Mouse (Mus musculus) limb, embryonic 14.5 days (tissue): ENCODE data around the gene Fam83c. TPM values are rescaled to one million over a fixed set of nuclear protein-coding genes. Genes with fewer than 3 reads are reported as not detected.

Experiments
- ATAC-seq: fragments of 200-750 bp; cut with Nextera tagmentation; 2 replicates; pipeline ENCODE4 v1.8.0; 2017; ENCODE audit warnings: low read depth, moderate number of reproducible peaks, moderate TSS enrichment; ENCODE audit not compliant: low FRiP score
- DNase-seq: peaks from one replicate; pipeline ENCODE4 v3.0.0-alpha.2; 2015; ENCODE audit warnings: low spot score
- H3K27ac ChIP-seq: fragments of 300-500 bp; sonication (generic); replicated peaks from 2 replicates; pipeline ENCODE4 v1.5.1; 2014; ENCODE audit warnings: low read depth, mild to moderate bottlenecking, low read length, moderate library complexity, mixed read lengths
- H3K27me3 ChIP-seq: fragments of 300-500 bp; sonication (generic); 2 replicates; pipeline ENCODE4 v1.6.1; 2014; ENCODE audit warnings: low read length, mixed read lengths; ENCODE audit not compliant: control insufficient read depth, insufficient read depth
- H3K36me3 ChIP-seq: fragments of 300-500 bp; sonication (generic); 2 replicates; pipeline ENCODE4 v1.6.1; 2014; ENCODE audit warnings: mild to moderate bottlenecking, low read length, moderate library complexity, mixed read lengths; ENCODE audit not compliant: control insufficient read depth, insufficient read depth
- H3K4me1 ChIP-seq: fragments of 300-500 bp; sonication (generic); 2 replicates; pipeline ENCODE4 v1.6.1; 2014; ENCODE audit warnings: antibody characterized with exemption, low read length, mixed read lengths; ENCODE audit not compliant: control insufficient read depth, insufficient read depth
- H3K4me2 ChIP-seq: fragments of 300-500 bp; sonication (generic); replicated peaks from 2 replicates; pipeline ENCODE4 v1.6.1; 2014; ENCODE audit warnings: low read depth, mild to moderate bottlenecking, low read length, moderate library complexity; ENCODE audit not compliant: severe bottlenecking
- H3K4me3 ChIP-seq: fragments of 300-500 bp; sonication (generic); replicated peaks from 2 replicates; pipeline ENCODE4 v1.5.1; 2014; ENCODE audit warnings: low read length
- H3K9ac ChIP-seq: fragments of 300-500 bp; sonication (generic); 2 replicates; pipeline ENCODE4 v1.6.1; 2014; ENCODE audit warnings: mild to moderate bottlenecking, low read depth, low read length, moderate library complexity; ENCODE audit not compliant: severe bottlenecking
- H3K9me3 ChIP-seq: fragments of 300-500 bp; sonication (generic); 2 replicates; pipeline ENCODE4 v1.6.1; 2016; ENCODE audit warnings: low read length; ENCODE audit not compliant: control insufficient read depth
- POLR2A ChIP-seq: fragments of 200-500 bp; IDR thresholded peaks from 2 replicates; pipeline ENCODE4 v1.8.0; 2012; ENCODE audit warnings: inconsistent platforms, mild to moderate bottlenecking, moderate library complexity, borderline replicate concordance; ENCODE audit not compliant: insufficient read depth, insufficient read length; ENCODE audit errors: extremely low read depth
- WGBS: fragments of 180-500 bp; shearing (Covaris S2); extraction: QIAGEN DNeasy Blood & Tissue Kit; methylation state at CpG from one replicate; pipeline ENCODE4 v1.1.7; 2014; 5-methylcytosine and 5-hydroxymethylcytosine counted together
- polyA plus RNA-seq, 2 experiments: library from polyadenylated mRNA; depleted of rRNA in 1 of 2; stranded (reverse) in 1 of 2; unstranded in 1 of 2; fragments of >200 nt; fragmentation: Nextera tagmentation in 1 of 2; extraction: Ambion mirVana in 1 of 2; gene quantifications; 2 replicates each; pipeline versions ENCODE4 v1.2.1 to v1.2.3; 2012 to 2014

The Fam83c gene
- polyA plus RNA-seq, 2 experiments = 2.0 to 2.1 TPM

GRCm38 (mm10) chr2:155861581-155861980 lies 26.9 kb upstream of the Fam83c start:
- no peak for ATAC-seq

GRCm38 (mm10) chr2:155860102-155860501 lies 25.4 kb upstream of the Fam83c start:
- 83% methylated on average over 7 of the region's 7 CpGs for WGBS
- Histone ChIP-seq H3K36me3 (peaks cover 14% of the 10 kb centered on the region), H3K4me3 (no peak overlapping the region), H3K4me1 (peaks cover 18% of the 10 kb centered on the region), H3K9ac (no peak overlapping the region), H3K27ac (no peak overlapping the region), H3K27me3 (no peaks in the 10 kb centered on the region), H3K4me2 (no peak overlapping the region), H3K9me3 (no peaks in the 10 kb centered on the region)
- ATAC-seq (no peak), DNase-seq (no peak)
- TF ChIP-seq POLR2A = no peak

More at GRCm38 (mm10) chr2:155861581-155861980, 26.9 kb upstream of the Fam83c start:
- H3K9me3 ChIP-seq = no peaks in the 10 kb centered on the region
- no peak overlapping the region for H3K9ac ChIP-seq
- no peaks in the 10 kb centered on the region for H3K27me3 ChIP-seq
- no peak for DNase-seq
- H3K4me2 ChIP-seq = no peak overlapping the region
- H3K27ac ChIP-seq = no peak overlapping the region
- H3K4me3 ChIP-seq = no peak overlapping the region
- peaks cover 18% of the 10 kb centered on the region for H3K4me1 ChIP-seq
- 90% methylated on average over 6 of the region's 6 CpGs for WGBS
- peaks cover 4% of the 10 kb centered on the region for H3K36me3 ChIP-seq
- no peak for TF ChIP-seq POLR2A

GRCm38 (mm10) chr2:155852536-155852935 lies 17.9 kb upstream of the Fam83c start:
- peaks cover 49% of the 10 kb centered on the region for H3K36me3 ChIP-seq
- no peaks in the 10 kb centered on the region for H3K27me3 ChIP-seq
- H3K9ac ChIP-seq = no peak overlapping the region
- WGBS = 62% methylated on average over 5 of the region's 5 CpGs
- no peaks in the 10 kb centered on the region for H3K9me3 ChIP-seq
- ATAC-seq = no peak
- no peak overlapping the region for H3K4me3 ChIP-seq
- H3K4me2 ChIP-seq = no peak overlapping the region
- H3K4me1 ChIP-seq = peaks cover 6% of the 10 kb centered on the region; the same call in 1 of the 2 replicates
- TF ChIP-seq POLR2A = no peak
- no peak for DNase-seq
- no peak overlapping the region for H3K27ac ChIP-seq

- DNase-seq (no peak), ATAC-seq (no peak)
- Histone ChIP-seq H3K4me2 (no peak overlapping the region), H3K27me3 (no peaks in the 10 kb centered on the region), H3K4me3 (no peak overlapping the region), H3K36me3 (peaks cover 51% of the 10 kb centered on the region), H3K9ac (no peak overlapping the region), H3K9me3 (no peaks in the 10 kb centered on the region), H3K4me1 (peaks cover 11% of the 10 kb centered on the region; the same call in 1 of the 2 replicates), H3K27ac (no peak overlapping the region)
- no peak for TF ChIP-seq POLR2A
- WGBS = 76% methylated on average over 7 of the region's 7 CpGs
Measured at GRCm38 (mm10) chr2:155850120-155850519, 15.5 kb upstream of the Fam83c start.

DNA sequence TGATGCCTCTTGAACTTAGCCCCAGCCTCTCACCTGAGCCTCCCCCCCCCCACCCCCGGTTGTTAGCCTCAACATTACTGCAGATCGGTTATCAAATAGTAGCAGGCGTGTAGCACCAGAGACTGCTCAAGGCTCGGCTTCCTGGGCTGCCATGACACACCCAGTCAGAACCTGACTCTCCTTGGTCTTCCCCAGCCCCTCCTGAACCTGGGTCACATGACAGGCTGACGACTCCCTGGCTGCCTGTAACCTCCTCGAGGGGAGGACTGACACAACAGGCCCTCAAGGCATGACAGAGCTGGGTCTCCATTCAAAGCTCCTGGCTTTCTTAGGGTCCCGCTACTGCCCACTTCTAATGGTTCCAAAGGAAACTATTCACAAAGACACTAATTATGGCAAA lies 14.8 kb upstream of the Fam83c start:
- H3K27ac ChIP-seq = no peak overlapping the region
- H3K9me3 ChIP-seq = no peaks in the 10 kb centered on the region
- H3K27me3 ChIP-seq = no peaks in the 10 kb centered on the region
- no peak overlapping the region for H3K9ac ChIP-seq
- H3K4me3 ChIP-seq = no peak overlapping the region
- H3K4me1 ChIP-seq = peaks cover 11% of the 10 kb centered on the region; the same call in 1 of the 2 replicates
- H3K36me3 ChIP-seq = peaks cover 51% of the 10 kb centered on the region
- no peak overlapping the region for H3K4me2 ChIP-seq
- DNase-seq = no peak
- no peak for TF ChIP-seq POLR2A
- 54% methylated on average over 7 of the region's 7 CpGs for WGBS
- no peak for ATAC-seq

GRCm38 (mm10) chr2:155848291-155848690 lies 13.6 kb upstream of the Fam83c start:
- H3K27ac ChIP-seq = peak overlapping the region; percentile 43; the same call in 1 of the 2 replicates
- WGBS = 26% methylated on average over 6 of the region's 6 CpGs
- TF ChIP-seq POLR2A = no peak
- no peaks in the 10 kb centered on the region for H3K27me3 ChIP-seq
- no peaks in the 10 kb centered on the region for H3K9me3 ChIP-seq
- ATAC-seq (no peak), DNase-seq (peak; percentile 81)
- no peak overlapping the region for H3K4me3 ChIP-seq
- H3K36me3 ChIP-seq = peaks cover 48% of the 10 kb centered on the region
- no peak overlapping the region for H3K9ac ChIP-seq
- H3K4me1 ChIP-seq = peaks cover 11% of the 10 kb centered on the region; the same call in 1 of the 2 replicates
- no peak overlapping the region for H3K4me2 ChIP-seq
